Comparison of ENCODE assay signal across 9 mouse cellular contexts in genomic region chr13:17975891-17976290, GRCm38 (mm10). TPM values are rescaled to one million over a fixed set of nuclear protein-coding genes. Genes with fewer than 3 reads are reported as not detected.
DNase-seq lines count a peak whose midpoint lies in the region; ATAC-seq and TF ChIP-seq lines count a peak whose summit lies in the region.
"Had no signal": no experiment of that assay in that cellular context is flagged by ENCODE, and none has a peak within 500 bp of the region (broad histone marks: within the 10 kb centered on the region; RNA-seq: fewer than 3 reads in every experiment).

No protein-coding gene starts in this region.

- no peak overlapping the region for H3K4me3 ChIP-seq in liver, embryonic 16.5 days (ENCODE audit: low read depth, low read length)
- H3K4me3 ChIP-seq in liver, embryonic 12.5 days = no peak overlapping the region
- no peak overlapping the region for H3K4me3 ChIP-seq in G1E (ENCODE audit: low read depth, low read length)
- H3K4me3 ChIP-seq: midbrain, embryonic 15.5 days had no signal

- H3K27me3 ChIP-seq in liver, embryonic 16.5 days (ENCODE audit: control insufficient read depth, insufficient read depth, low read depth, low read length) = no peaks in the 10 kb centered on the region; the same call in none of the 2 replicates
- peaks cover 6% of the 10 kb centered on the region; the same call in 1 of the 2 replicates for H3K27me3 ChIP-seq in liver, embryonic 12.5 days (replicated peaks)
- H3K27me3 ChIP-seq in G1E (ENCODE audit: insufficient read depth, low read length) = peaks cover 29% of the 10 kb centered on the region
- H3K27me3 ChIP-seq: midbrain, embryonic 15.5 days had no signal

- H3K9me3 ChIP-seq in liver, embryonic 16.5 days (replicated peaks; ENCODE audit: control insufficient read depth, low read length) = no peaks in the 10 kb centered on the region
- H3K9me3 ChIP-seq in liver, embryonic 12.5 days (replicated peaks) = no peaks in the 10 kb centered on the region
- H3K9me3 ChIP-seq in G1E (replicated peaks) = 0 out of 2 replicates have a peak, but pooled peaks cover 3% of the 10 kb centered on the region
- H3K9me3 ChIP-seq: midbrain, embryonic 15.5 days had no signal

- no peak overlapping the region for H3K9ac ChIP-seq in liver, embryonic 16.5 days (ENCODE audit: low read depth, low read length)
- no peak overlapping the region for H3K9ac ChIP-seq in liver, embryonic 12.5 days
- H3K9ac ChIP-seq: midbrain, embryonic 15.5 days had no signal

- no peaks in the 10 kb centered on the region for H3K36me3 ChIP-seq in liver, embryonic 16.5 days (ENCODE audit: control insufficient read depth, insufficient read depth)
- H3K36me3 ChIP-seq in liver, embryonic 12.5 days = no peaks in the 10 kb centered on the region
- H3K36me3 ChIP-seq in G1E (replicated peaks) = peaks cover 3% of the 10 kb centered on the region
- H3K36me3 ChIP-seq: midbrain, embryonic 15.5 days had no signal

- peak; percentile 44 for DNase-seq in G1E (ENCODE audit: low spot score)
- DNase-seq in adrenal gland, postnatal 25 days = peak; percentile 27
- DNase-seq in natural killer cell, adult 2 months (ENCODE audit: low spot score in 2 of 2) = peak; percentile 73 to 74
- no peak for DNase-seq in cerebellum, adult 9-11 months
- DNase-seq in embryo, embryonic 11 days = no peak
- DNase-seq: gastrocnemius, postnatal 36 days had no signal

- peak; percentile 43; the same call in 1 of the 2 replicates for ATAC-seq in liver, embryonic 16.5 days (ENCODE audit: low read depth)
- no peak for ATAC-seq in liver, embryonic 12.5 days
- ATAC-seq in G1E (ENCODE audit: extremely low read depth, insufficient number of reproducible peaks, low FRiP score, poor library complexity, severe bottlenecking) = peak; percentile 87
- ATAC-seq: midbrain, embryonic 15.5 days had no signal

- no peak for TF ChIP-seq CTCF in G1E (IDR thresholded peaks at IDR 0.05; ENCODE audit: low read depth, low read length)

- WGBS in liver, embryonic 16.5 days (ENCODE audit: insufficient replicate concordance) = 10% methylated on average over 2 of the region's 2 CpGs
- 8% methylated on average over 2 of the region's 2 CpGs for WGBS in liver, embryonic 12.5 days (ENCODE audit: insufficient replicate concordance)

- no peaks in the 10 kb centered on the region for H3K4me1 ChIP-seq in liver, embryonic 16.5 days (ENCODE audit: control insufficient read depth, low read depth, low read length)
- no peaks in the 10 kb centered on the region for H3K4me1 ChIP-seq in liver, embryonic 12.5 days
- H3K4me1 ChIP-seq in G1E (ENCODE audit: insufficient read depth, low read depth, low read length) = peaks cover 3% of the 10 kb centered on the region
- H3K4me1 ChIP-seq: midbrain, embryonic 15.5 days had no signal

- H3K27ac ChIP-seq in liver, embryonic 16.5 days (ENCODE audit: low read length) = no peak overlapping the region
- H3K27ac ChIP-seq in liver, embryonic 12.5 days = no peak overlapping the region
- H3K27ac ChIP-seq: midbrain, embryonic 15.5 days had no signal

- H3K4me2 ChIP-seq in liver, embryonic 16.5 days (ENCODE audit: low read depth, low read length) = no peak overlapping the region
- H3K4me2 ChIP-seq in liver, embryonic 12.5 days = no peak overlapping the region
- H3K4me2 ChIP-seq: midbrain, embryonic 15.5 days had no signal

RNA-seq across cellular contexts. Expression of gene Yae1d1, which starts 17.3 kb away (rescaled TPM):
- 15.6 and 17.4 TPM in 2 replicates for polyA plus RNA-seq in liver, embryonic 16.5 days (2015; fragmentation: Nextera tagmentation; extraction: Ambion mirVana)
- polyA plus RNA-seq in liver, embryonic 12.5 days (2016; fragmentation: Nextera tagmentation; extraction: Ambion mirVana) = 38.7 and 41.0 TPM in 2 replicates
- total RNA-seq in G1E (2014; fragmentation: Nextera tagmentation) (35.6 and 36.2 TPM in 2 replicates), G1E (2017) (21.7 and 35.5 TPM in 2 replicates)
- 10.2 and 14.3 TPM in 2 replicates for polyA plus RNA-seq in G1E (2012)
- total RNA-seq in adrenal gland, postnatal 25 days (2021) = 23.6 and 28.2 TPM in 2 replicates

RNA-seq across cellular contexts. Expression of gene Rala, which starts 31.9 kb away (rescaled TPM):
- 16.9 and 17.4 TPM in 2 replicates for polyA plus RNA-seq in liver, embryonic 16.5 days (2015; fragmentation: Nextera tagmentation; extraction: Ambion mirVana)
- 27.8 and 30.4 TPM in 2 replicates for polyA plus RNA-seq in liver, embryonic 12.5 days (2016; fragmentation: Nextera tagmentation; extraction: Ambion mirVana)
- 24.0 and 30.1 TPM in 2 replicates for total RNA-seq in G1E (2014; fragmentation: Nextera tagmentation)
- total RNA-seq in G1E (2017) = 19.7 and 24.2 TPM in 2 replicates
- 8.4 and 10.4 TPM in 2 replicates for polyA plus RNA-seq in G1E (2012)
- 62.3 and 76.0 TPM in 2 replicates for total RNA-seq in adrenal gland, postnatal 25 days (2021)

Comparison
In these comparisons a context has a peak if more than half of its experiments do, and no peak if none do; other contexts are left out.
1. DNase-seq: peak in G1E (single experiment), adrenal gland, postnatal 25 days (single experiment) and natural killer cell, adult 2 months (2 of 2); none in cerebellum, adult 9-11 months (single experiment) and embryo, embryonic 11 days (single experiment).